23 mouse cellular contexts compared by ENCODE assay signal in the genomic region with DNA sequence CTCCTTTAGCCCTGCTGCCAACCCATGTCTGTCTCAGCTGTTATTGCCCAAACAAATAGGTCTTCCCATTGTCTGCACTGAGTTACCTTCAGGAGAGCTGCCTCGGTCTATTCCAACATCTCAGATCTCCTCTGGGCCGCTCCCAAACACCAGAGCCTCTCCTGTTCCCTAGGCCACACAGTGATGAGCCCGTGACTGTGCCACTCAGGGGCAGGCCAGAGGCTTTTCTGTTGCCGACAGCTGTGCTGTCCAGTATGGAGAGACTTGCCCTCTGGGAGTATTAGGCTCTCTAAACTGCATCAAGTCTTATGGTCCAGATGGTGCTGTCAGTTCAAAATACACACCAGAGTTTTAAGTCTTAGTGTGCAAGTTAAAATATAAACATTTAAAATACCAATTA.
DNase-seq lines count a peak whose midpoint lies in the region; ATAC-seq and TF ChIP-seq lines count a peak whose summit lies in the region.
"Had no signal": no experiment of that assay in that cellular context is flagged by ENCODE, and none has a peak within 500 bp of the region (broad histone marks: within the 10 kb centered on the region; RNA-seq: fewer than 3 reads in every experiment).

No protein-coding gene starts in this region.

- H3K27me3 ChIP-seq in hindbrain, embryonic 12.5 days, result no peaks in the 10 kb centered on the region
- no peaks in the 10 kb centered on the region for H3K27me3 ChIP-seq in hindbrain, embryonic 14.5 days (ENCODE audit: control insufficient read depth, insufficient read depth, low read length)
- no peaks in the 10 kb centered on the region for H3K27me3 ChIP-seq in neural tube, embryonic 12.5 days (replicated peaks)
- no peaks in the 10 kb centered on the region for H3K27me3 ChIP-seq in myocyte (ENCODE audit: control insufficient read depth, insufficient read depth, insufficient read length)
- H3K27me3 ChIP-seq: liver, embryonic 12.5 days; stomach, embryonic 15.5 days had no signal

- no peaks in the 10 kb centered on the region for H3K36me3 ChIP-seq in hindbrain, embryonic 12.5 days
- H3K36me3 ChIP-seq in hindbrain, embryonic 14.5 days (replicated peaks; ENCODE audit: control insufficient read depth, insufficient read depth), result no peaks in the 10 kb centered on the region
- no peaks in the 10 kb centered on the region for H3K36me3 ChIP-seq in neural tube, embryonic 12.5 days
- H3K36me3 ChIP-seq in myocyte (ENCODE audit: control insufficient read depth, insufficient read depth), result no peaks in the 10 kb centered on the region
- H3K36me3 ChIP-seq: liver, embryonic 12.5 days; midbrain, embryonic 10.5 days; stomach, embryonic 15.5 days had no signal

- ATAC-seq in hindbrain, embryonic 12.5 days (ENCODE audit: low FRiP score), result peak; percentile 56; the same call in 1 of the 2 replicates
- no peak for ATAC-seq in hindbrain, embryonic 14.5 days (ENCODE audit: low FRiP score)
- ATAC-seq in neural tube, embryonic 12.5 days (ENCODE audit: low FRiP score, low read depth), result 0 out of 2 replicates have a peak, but pooled peaks have one; percentile 53
- ATAC-seq: activated CD4-positive, CD25-positive, alpha-beta regulatory T cell, adult 4 months; forebrain, postnatal 0 days; intestine, postnatal 0 days; liver, embryonic 12.5 days had no signal

- no peak overlapping the region for H3K27ac ChIP-seq in hindbrain, embryonic 12.5 days
- no peak overlapping the region for H3K27ac ChIP-seq in hindbrain, embryonic 14.5 days
- H3K27ac ChIP-seq in neural tube, embryonic 12.5 days, result no peak overlapping the region
- H3K27ac ChIP-seq: heart, adult 2 months; kidney, postnatal 0 days; left cerebral cortex, adult 2 months; liver, embryonic 12.5 days; stomach, embryonic 15.5 days had no signal

- no peak overlapping the region for H3K9ac ChIP-seq in hindbrain, embryonic 12.5 days
- no peak overlapping the region for H3K9ac ChIP-seq in hindbrain, embryonic 14.5 days
- no peak overlapping the region for H3K9ac ChIP-seq in neural tube, embryonic 12.5 days
- H3K9ac ChIP-seq: forebrain, postnatal 0 days; liver, embryonic 12.5 days; stomach, embryonic 15.5 days had no signal

- no peak overlapping the region for H3ac ChIP-seq in myocyte (ENCODE audit: control insufficient read depth, insufficient read length)

- 64% methylated on average over 4 of the region's 4 CpGs for WGBS in hindbrain, embryonic 12.5 days
- WGBS in hindbrain, embryonic 14.5 days, result 61% methylated on average over 4 of the region's 4 CpGs
- 72% methylated on average over 4 of the region's 4 CpGs for WGBS in neural tube, embryonic 12.5 days

- DNase-seq in embryo, embryonic 10.5 days (ENCODE audit: low spot score), result peak; percentile 15
- DNase-seq in embryo, embryonic 9.5 days (ENCODE audit: extremely low spot score), result no peak
- no peak for DNase-seq in hindbrain, embryonic 14.5 days (ENCODE audit: low spot score)
- DNase-seq in neural tube, embryonic 10.5 days (ENCODE audit: extremely low spot score, low spot score), result no peak
- DNase-seq: adrenal gland, adult 8-10 months; cerebellum, adult 18-20 months; cerebellum, postnatal 14 days; forebrain, postnatal 0 days; gastrocnemius, postnatal 25 days; heart, adult 2 months; lung, adult 18-20 months; lung, postnatal 10 days; thymus, postnatal 36 days had no signal

- H3K4me2 ChIP-seq in hindbrain, embryonic 12.5 days (replicated peaks), result no peak overlapping the region
- no peak overlapping the region for H3K4me2 ChIP-seq in hindbrain, embryonic 14.5 days (replicated peaks)
- H3K4me2 ChIP-seq in neural tube, embryonic 12.5 days (replicated peaks), result no peak overlapping the region
- no peak overlapping the region for H3K4me2 ChIP-seq in myocyte (ENCODE audit: low read depth)
- H3K4me2 ChIP-seq: liver, embryonic 12.5 days; stomach, embryonic 15.5 days had no signal

- H3K4me3 ChIP-seq in hindbrain, embryonic 12.5 days, result no peak overlapping the region
- H3K4me3 ChIP-seq in hindbrain, embryonic 14.5 days (replicated peaks; ENCODE audit: low read length), result no peak overlapping the region
- no peak overlapping the region for H3K4me3 ChIP-seq in neural tube, embryonic 12.5 days
- no peak overlapping the region for H3K4me3 ChIP-seq in myocyte
- H3K4me3 ChIP-seq: heart, adult 2 months; left cerebral cortex, adult 2 months; liver, embryonic 12.5 days; midbrain, embryonic 10.5 days; stomach, embryonic 15.5 days had no signal

- peaks cover 6% of the 10 kb centered on the region; the same call in 1 of the 2 replicates for H3K4me1 ChIP-seq in hindbrain, embryonic 12.5 days
- H3K4me1 ChIP-seq in hindbrain, embryonic 14.5 days (replicated peaks; ENCODE audit: control insufficient read depth, insufficient read depth, low read length), result no peaks in the 10 kb centered on the region
- H3K4me1 ChIP-seq in neural tube, embryonic 12.5 days, result no peaks in the 10 kb centered on the region
- H3K4me1 ChIP-seq: liver, embryonic 12.5 days; midbrain, embryonic 10.5 days; stomach, embryonic 15.5 days had no signal

- no peak for TF ChIP-seq POLR2A in myocyte (IDR thresholded peaks at IDR 0.05; ENCODE audit: insufficient read length, low read depth)

- H3K9me3 ChIP-seq in hindbrain, embryonic 12.5 days (replicated peaks), result no peaks in the 10 kb centered on the region
- no peaks in the 10 kb centered on the region for H3K9me3 ChIP-seq in hindbrain, embryonic 14.5 days (ENCODE audit: control insufficient read depth, low read length)
- H3K9me3 ChIP-seq in neural tube, embryonic 12.5 days, result no peaks in the 10 kb centered on the region
- H3K9me3 ChIP-seq: liver, embryonic 12.5 days; midbrain, embryonic 10.5 days; stomach, embryonic 15.5 days had no signal

- no peaks in the 10 kb centered on the region for H3K79me2 ChIP-seq in myocyte (ENCODE audit: control insufficient read depth, insufficient read depth)

TF ChIP-seq in myocyte, 11 proteins besides CTCF, POLR2A, EP300 and RAD21:
- no peak for TF ChIP-seq E2F4 (IDR thresholded peaks at IDR 0.05; ENCODE audit: insufficient read depth)
- TF ChIP-seq MYOG (IDR thresholded peaks at IDR 0.05; ENCODE audit: control insufficient read depth in 1 of 3, insufficient read depth in 1 of 3, insufficient read length in 2 of 3, low read depth in 2 of 3), result peak in 1 of 3 experiments; percentile 33
- TF ChIP-seq MYOD1 (IDR thresholded peaks at IDR 0.05; ENCODE audit: control insufficient read depth in 1 of 3, insufficient read length in 2 of 3, low read depth in 2 of 3), result peak in 2 of 3 experiments; percentile 14 to 75
TF ChIP-seq in myocyte: peak in this region for 2.
